Mouse (Mus musculus) thymus, postnatal 25 days (tissue): ENCODE measurements around the gene Xpo5.

Experiments used
- DNase-seq: peaks from one replicate; pipeline ENCODE4 v3.0.0; 2022

Xpo5 gene

DNA sequence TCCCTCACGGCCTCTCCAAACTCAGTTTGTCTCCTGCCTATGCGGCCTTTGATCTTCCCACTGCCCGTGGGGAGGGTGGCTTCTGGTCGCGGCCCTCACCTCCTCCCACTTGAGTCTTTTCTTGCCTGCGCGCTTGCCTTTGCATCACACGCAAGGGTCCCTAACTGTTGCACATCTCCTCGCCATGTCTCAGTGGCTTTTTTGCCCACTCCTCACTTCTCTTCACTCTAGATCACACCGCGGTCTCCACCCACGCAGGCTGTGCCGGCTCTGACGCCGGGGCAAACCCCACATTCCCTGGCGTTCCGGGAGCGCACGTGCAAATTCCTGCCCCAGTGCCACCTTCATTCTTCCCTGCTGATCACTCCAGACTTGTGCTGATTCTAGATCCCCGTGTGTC, 496 bp downstream of the Xpo5 start:
- DNase-seq, result no peak

GRCm38 (mm10) chr17:46206676-46207075, 4.1 kb downstream of the Xpo5 start:
- DNase-seq, result no peak

DNA sequence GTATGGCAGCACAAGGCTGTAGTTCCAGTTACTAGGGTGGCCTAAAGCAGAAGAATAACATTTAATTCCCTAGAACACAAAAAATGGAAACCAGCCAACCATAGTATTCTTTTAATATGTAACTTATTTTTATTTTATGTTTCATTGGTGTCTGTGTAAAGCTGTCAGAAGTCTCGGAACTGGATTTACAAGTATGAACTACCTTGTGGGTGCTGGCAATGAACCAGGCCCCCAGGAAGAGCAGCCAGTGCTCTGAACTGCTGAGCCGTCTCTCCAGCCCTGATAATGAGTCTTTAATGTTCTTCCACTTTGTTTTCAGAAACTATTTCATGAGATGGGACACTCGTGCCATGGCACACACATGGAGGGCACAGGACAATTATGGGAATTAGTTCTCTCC, 8.0 kb downstream of the Xpo5 start:
- DNase-seq, result no peak

DNA sequence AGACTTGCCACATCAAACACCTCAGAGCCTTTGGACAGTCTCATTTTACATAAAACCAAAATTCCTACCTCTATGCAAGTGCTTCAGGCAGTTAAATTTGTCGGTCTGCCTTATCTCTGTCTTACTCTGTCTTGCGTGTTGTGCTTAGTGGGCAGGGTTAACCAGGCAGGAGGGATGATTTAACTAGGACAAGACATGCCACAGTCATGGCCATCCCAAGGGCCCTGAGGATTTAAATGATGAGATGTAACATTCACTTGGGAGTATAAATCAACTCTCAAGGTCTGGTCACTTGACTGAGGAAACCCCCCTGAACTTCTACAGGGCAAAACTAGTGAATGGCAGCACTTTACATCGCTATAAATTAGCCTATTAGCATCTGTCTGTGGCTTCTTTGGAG, 19.0 kb downstream of the Xpo5 start:
- no peak for DNase-seq

DNA sequence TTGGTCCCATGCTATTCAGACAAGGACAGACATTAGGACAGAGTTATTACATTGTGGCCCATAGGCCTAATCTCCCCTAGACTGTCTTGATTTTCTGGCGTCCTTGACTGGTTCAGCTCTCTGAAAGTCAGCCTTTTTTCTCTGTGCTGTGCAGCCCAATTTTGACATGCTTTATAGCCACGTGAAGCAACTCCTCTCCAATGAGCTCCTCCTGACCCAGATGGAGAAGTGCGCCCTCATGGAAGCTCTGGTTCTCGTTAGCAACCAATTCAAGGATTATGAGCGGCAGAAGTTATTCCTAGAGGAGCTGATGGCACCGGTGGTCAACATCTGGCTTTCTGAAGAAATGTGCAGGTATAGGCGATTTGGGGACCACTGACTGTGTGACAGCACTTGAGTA, 25.0 kb downstream of the Xpo5 start:
- DNase-seq, result no peak

DNA sequence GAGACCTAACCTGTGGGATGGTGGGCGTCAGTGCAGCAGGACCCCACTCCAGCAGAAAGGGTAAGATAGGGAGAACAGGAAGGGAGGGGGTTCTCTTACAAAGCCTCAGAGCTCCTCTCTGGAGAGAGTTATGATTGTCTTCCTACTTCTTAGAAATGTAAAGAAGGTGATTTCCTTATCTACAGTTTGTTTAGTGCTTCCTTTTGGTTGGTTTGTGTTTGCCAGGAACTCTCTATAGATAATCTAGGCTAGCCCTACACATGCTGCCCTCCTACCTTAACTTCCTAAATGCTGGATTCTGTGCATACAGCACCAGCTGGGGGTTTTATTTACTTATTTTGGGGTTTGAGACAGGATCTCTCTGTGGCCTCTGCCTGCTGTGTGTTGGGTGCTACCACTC, 33.5 kb downstream of the Xpo5 start:
- no peak for DNase-seq

- no peak for DNase-seq
Measured at GRCm38 (mm10) chr17:46237079-46237478, 34.5 kb downstream of the Xpo5 start.

- DNase-seq, result no peak
Measured at GRCm38 (mm10) chr17:46237480-46237879, 34.9 kb downstream of the Xpo5 start.

GRCm38 (mm10) chr17:46239516-46240114, 37.0 kb downstream of the Xpo5 start:
- no peak for DNase-seq

DNA sequence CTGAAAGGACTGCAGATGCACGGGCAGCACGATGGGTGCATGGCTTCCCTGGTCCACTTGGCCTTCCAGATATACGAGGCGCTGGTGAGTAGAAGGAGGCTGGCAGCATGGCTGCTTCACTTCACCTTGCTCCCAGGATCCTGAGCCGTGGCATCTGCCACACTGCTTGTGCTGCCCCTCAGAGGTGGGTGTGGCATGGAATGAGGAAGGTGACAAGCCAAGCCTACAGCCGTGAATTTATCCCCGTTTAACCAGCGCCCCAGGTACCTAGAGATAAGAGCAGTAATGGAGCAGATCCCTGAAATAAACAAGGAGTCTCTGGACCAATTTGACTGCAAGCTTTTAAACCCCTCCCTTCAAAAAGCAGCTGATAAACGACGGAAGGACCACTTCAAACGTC, 38.9 kb downstream of the Xpo5 start:
- DNase-seq, result no peak

GRCm38 (mm10) chr17:46242274-46242673, 39.7 kb downstream of the Xpo5 start:
- no peak for DNase-seq

GRCm38 (mm10) chr17:46242993-46243392, 40.4 kb downstream of the Xpo5 start:
- DNase-seq, result no peak

DNA sequence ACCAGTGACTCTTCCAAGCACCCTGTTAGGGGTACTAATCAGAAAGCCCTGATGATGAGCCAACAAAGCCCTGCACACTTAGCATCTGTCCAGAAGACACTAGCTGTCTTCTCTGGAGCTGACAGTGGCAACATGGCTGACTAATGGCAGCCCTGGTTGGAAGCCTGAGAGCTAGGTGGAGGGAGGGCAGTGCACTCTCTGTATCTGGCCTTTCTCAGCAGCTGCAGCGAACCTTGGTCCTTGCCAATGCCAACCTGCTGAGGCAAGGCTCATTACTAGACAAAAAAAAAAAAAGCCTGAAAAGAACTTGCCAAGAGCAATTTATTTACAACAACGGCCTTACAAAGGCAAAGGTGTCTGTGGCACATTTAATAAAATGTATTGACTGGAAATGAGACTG, 41.0 kb downstream of the Xpo5 start:
- DNase-seq, result no peak

DNA sequence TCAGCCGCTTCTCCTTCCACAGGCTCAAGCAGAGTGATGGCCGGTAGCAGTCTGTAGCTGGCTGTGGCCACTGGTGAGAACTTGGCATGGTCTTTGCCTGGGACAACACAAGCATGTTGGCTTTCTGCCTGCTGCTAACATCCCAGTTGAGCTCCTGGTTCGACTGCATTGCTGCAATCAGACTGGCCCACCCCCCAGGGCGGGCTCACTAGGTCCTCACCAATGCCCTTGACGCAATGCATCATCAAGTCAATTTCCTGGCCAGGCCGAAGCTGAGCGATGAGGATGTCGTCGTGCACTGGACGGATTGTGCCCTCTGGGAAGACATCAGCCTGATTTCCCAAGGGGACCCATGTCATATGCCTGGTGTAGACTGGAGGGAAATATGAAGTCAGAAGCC, 42.0 kb downstream of the Xpo5 start:
- no peak for DNase-seq

DNA sequence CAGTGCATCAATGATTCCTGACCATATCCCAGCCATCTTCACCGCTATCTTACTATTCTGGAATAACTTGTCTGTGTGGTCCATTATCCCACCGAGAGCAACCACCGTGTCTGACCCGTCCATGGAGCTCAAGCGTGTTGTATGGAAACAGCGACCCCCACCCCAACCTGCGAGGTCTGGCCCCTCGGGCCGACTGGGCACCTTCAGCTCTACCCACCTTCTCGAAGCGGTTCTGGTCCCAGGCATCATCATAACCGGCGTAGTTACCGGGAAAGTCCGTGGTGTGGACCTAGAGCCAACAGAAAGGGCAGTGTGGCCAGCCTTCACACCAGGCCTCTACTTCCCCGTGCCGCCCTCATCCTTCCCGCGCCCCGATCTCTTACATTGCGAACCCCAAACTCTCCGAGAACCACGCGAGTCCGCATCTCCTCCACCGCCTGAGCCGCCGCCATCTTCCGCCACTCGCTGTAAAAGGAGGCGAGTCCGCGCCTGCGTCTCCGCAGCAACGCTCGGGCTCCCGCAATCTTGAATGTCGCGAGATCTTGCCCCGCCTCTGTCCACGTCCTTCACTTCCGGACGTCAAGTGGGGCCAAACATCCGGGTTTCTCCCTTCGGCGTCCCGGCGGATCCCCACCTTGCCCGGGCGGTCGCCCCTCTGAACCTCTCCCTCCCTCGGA, 45.1 kb downstream of the Xpo5 start, which contains the start of the genes Polr1c and Yipf3:
TSS of gene Polr1c (minus strand) at position 543 of the 677 bp plus-strand sequence.
TSS of gene Yipf3 (plus strand) at position 569 of the 677 bp plus-strand sequence.
- DNase-seq, result peak; percentile 93

- DNase-seq, result no peak
Measured at GRCm38 (mm10) chr17:46248189-46248522, 45.6 kb downstream of the Xpo5 start.

- DNase-seq, result peak; percentile 26
Measured at GRCm38 (mm10) chr17:46251174-46251573, 48.6 kb downstream of the Xpo5 start.

- peak; percentile 47 for DNase-seq
Measured at GRCm38 (mm10) chr17:46252571-46253451, 50.2 kb downstream of the Xpo5 start.

- peak; percentile 87 for DNase-seq
Measured at GRCm38 (mm10) chr17:46253452-46254084, 51.0 kb downstream of the Xpo5 start, which contains the start of gene Lrrc73. TSS of gene Lrrc73 (plus strand) at chr17:46253531.

DNA sequence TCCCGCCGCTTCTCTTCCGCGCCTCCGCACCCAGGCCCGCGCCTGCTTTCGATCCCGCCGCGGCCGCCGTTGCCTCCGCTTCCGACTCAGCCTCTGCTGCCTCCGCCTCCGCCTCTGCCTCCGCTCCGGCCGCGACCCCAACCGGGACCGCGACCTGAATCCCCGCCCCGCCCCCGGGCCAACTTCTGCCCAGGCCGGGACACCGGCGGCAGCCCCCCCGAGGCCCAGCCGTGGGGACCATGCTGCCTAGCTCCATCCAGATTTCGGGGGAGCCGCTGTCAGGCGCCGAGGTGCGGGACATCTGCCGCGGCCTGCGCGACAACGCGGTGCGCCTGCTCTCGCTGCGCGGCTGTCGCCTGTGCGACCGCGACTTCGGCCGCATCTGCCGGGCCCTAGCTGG, 51.5 kb downstream of the Xpo5 start:
- DNase-seq, result no peak

DNA sequence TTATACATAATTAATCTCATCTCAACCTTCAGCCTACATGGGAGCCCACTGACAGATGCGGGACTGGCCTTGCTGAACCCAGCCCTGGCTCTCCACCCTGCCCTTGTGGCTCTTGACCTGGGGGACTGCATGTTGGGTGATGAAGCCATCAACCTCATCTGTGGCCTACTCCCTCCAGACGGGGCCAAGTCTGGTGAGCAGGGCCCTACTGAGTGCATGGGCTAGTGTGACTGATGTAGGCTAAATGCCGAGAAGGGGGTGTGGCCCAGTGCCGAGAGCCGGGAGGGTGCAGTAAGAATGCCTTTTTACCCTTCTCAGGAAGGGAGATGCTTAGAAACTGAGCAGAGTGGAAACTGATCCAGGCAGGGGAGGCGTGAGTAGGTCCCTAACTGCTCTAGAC, 52.6 kb downstream of the Xpo5 start:
- no peak for DNase-seq

- no peak for DNase-seq
Measured at GRCm38 (mm10) chr17:46258279-46259053, 55.9 kb downstream of the Xpo5 start.

DNA sequence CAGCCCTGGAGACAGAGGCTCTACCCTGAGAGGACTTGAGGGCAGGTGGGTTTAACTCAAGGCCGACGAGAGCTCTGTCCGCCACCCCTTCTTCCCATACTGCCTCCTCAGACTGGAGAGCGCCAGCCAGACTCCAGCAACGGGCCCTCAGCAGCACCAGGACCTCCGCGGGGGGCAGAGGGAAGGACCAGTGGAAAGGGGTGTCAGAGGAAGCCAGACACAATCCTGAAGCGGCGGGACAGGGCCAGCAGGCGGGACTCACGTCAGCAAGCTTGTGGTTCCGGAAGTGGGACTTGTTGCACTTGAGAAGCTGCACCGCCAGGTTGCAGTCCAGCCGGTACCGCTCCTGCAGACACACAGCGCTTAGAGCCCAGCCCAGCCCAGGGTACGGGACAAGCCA, 57.1 kb downstream of the Xpo5 start:
- no peak for DNase-seq
